Mouse (Mus musculus) liver, embryonic 16.5 days (tissue): ENCODE measurements around the gene Crtc1. TPM values are rescaled to one million over a fixed set of nuclear protein-coding genes. Genes with fewer than 3 reads are reported as not detected.

Experiments used
- ATAC-seq: fragments of 200-750 bp; cut with Nextera tagmentation; 2 replicates; pipeline ENCODE4 v1.8.0; 2017; ENCODE audit warnings: low read depth, mild to moderate bottlenecking, moderate number of reproducible peaks, moderate library complexity
- H3K27ac ChIP-seq: fragments of 300-500 bp; sonication (generic); 2 replicates; pipeline ENCODE4 v1.5.1; 2014; ENCODE audit warnings: mild to moderate bottlenecking, low read length
- H3K27me3 ChIP-seq: fragments of 300-500 bp; sonication (generic); 2 replicates; pipeline ENCODE4 v1.6.1; 2014; ENCODE audit warnings: low read depth, low read length, mixed read lengths; ENCODE audit not compliant: control insufficient read depth, insufficient read depth
- H3K36me3 ChIP-seq: fragments of 300-500 bp; sonication (generic); 2 replicates; pipeline ENCODE4 v1.6.1; 2014; ENCODE audit warnings: mild to moderate bottlenecking; ENCODE audit not compliant: control insufficient read depth, insufficient read depth
- H3K4me1 ChIP-seq: fragments of 300-500 bp; sonication (generic); 2 replicates; pipeline ENCODE4 v1.6.1; 2014; ENCODE audit warnings: low read depth, low read length, mixed read lengths; ENCODE audit not compliant: control insufficient read depth
- H3K4me2 ChIP-seq: fragments of 300-500 bp; sonication (generic); 2 replicates; pipeline ENCODE4 v1.6.1; 2014; ENCODE audit warnings: low read depth, low read length, mixed read lengths
- H3K4me3 ChIP-seq: fragments of 300-500 bp; sonication (generic); 2 replicates; pipeline ENCODE4 v1.5.1; 2014; ENCODE audit warnings: low read depth, mild to moderate bottlenecking, low read length
- H3K9ac ChIP-seq: fragments of 300-500 bp; sonication (generic); 2 replicates; pipeline ENCODE4 v1.6.1; 2014; ENCODE audit warnings: low read depth, low read length
- H3K9me3 ChIP-seq: fragments of 300-500 bp; sonication (generic); replicated peaks from 2 replicates; pipeline ENCODE4 v1.6.1; 2016; ENCODE audit warnings: low read length; ENCODE audit not compliant: control insufficient read depth
- WGBS: fragments of 180-500 bp; shearing (Covaris S2); extraction: QIAGEN DNeasy Blood & Tissue Kit; methylation state at CpG from one replicate; pipeline ENCODE4 v1.1.7; 2014; ENCODE audit not compliant: insufficient replicate concordance; 5-methylcytosine and 5-hydroxymethylcytosine counted together
- polyA plus RNA-seq: library from polyadenylated mRNA; unstranded; fragments of >200 nt; fragmentation: Nextera tagmentation; extraction: Ambion mirVana; gene quantifications from 2 replicates; pipeline ENCODE4 v1.2.1, GENCODE M21; 2015

The Crtc1 gene
- polyA plus RNA-seq, 1 experiment from 2014 or later, result 3.9 TPM

DNA sequence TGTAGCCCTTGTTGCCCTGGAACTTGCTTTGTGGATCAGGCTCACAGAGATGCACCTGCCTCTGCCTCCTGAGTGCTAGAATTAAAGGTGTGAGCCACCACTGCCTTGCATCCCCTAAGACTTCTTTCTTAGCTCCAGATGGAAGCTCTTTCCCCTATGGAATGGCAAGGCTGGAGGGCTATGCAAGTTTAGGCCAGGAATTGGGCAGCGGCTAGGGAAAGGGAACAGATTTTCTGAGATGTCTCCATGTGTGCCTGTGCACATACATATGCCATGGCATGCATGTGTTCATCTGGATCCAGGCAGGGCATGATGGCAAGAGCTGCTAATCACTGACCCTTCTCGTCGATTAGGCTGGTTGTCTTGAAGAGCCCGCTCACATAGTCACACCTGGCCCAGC lies 26.3 kb upstream of the Crtc1 start:
- H3K27me3 ChIP-seq, result no peaks in the 10 kb centered on the region
- no peak overlapping the region for H3K4me3 ChIP-seq
- H3K4me1 ChIP-seq, result peaks cover 31% of the 10 kb centered on the region
- WGBS, result 87% methylated on average over 4 of the region's 4 CpGs
- no peak overlapping the region for H3K27ac ChIP-seq
- no peaks in the 10 kb centered on the region for H3K36me3 ChIP-seq
- no peak overlapping the region for H3K4me2 ChIP-seq
- H3K9ac ChIP-seq, result no peak overlapping the region
- ATAC-seq, result no peak
- no peaks in the 10 kb centered on the region for H3K9me3 ChIP-seq

DNA sequence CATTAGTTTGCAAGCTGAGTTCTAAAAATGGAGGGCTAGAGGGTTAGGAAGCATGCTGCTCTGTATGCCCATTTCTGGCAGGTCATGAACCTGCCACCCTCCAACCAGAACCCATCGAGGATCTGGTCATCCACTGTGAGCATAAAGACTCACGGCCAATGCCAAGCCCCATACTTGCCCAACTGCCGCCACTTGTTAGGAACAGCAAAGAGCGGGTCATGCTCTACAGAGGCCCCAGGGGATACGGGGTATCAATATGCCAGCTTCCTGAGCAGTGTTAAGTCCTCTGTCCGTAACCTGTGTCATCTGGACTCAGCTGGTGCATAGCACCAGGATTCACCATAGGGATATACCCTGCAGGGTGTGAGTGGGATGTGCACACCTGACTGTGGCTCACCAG lies 24.8 kb upstream of the Crtc1 start:
- WGBS, result 85% methylated on average over 6 of the region's 6 CpGs
- Histone ChIP-seq H3K9me3 (0 out of 2 replicates have a peak, but pooled peaks cover 2% of the 10 kb centered on the region), H3K9ac (no peak overlapping the region), H3K27me3 (no peaks in the 10 kb centered on the region), H3K4me1 (peaks cover 22% of the 10 kb centered on the region), H3K36me3 (no peaks in the 10 kb centered on the region), H3K4me3 (no peak overlapping the region), H3K27ac (no peak overlapping the region), H3K4me2 (no peak overlapping the region)
- ATAC-seq, result no peak

DNA sequence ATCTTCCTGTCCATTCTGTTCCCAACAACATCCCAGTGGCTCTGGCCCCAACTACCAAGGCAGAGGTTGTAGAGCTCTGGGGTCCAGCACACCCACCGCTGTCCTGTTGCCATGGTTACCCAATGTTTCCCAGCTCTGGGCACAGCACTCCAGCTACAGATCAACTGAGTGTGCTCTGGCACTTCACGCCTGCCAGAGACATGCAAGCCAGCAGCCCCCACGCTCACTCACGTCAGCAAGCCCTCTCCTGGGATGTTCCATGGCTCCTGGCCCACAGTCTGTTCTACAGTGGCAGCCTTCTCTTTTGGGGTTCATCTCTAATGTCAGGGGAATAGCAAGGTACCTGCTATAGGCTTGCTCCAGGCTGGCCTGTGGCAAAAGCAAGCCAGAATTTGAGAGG lies 23.9 kb upstream of the Crtc1 start:
- H3K9ac ChIP-seq, result no peak overlapping the region
- peaks cover 16% of the 10 kb centered on the region for H3K4me1 ChIP-seq
- no peak overlapping the region for H3K4me3 ChIP-seq
- no peak overlapping the region for H3K27ac ChIP-seq
- WGBS, result 78% methylated on average over 4 of the region's 4 CpGs
- no peak overlapping the region for H3K4me2 ChIP-seq
- H3K36me3 ChIP-seq, result no peaks in the 10 kb centered on the region
- no peaks in the 10 kb centered on the region for H3K27me3 ChIP-seq
- H3K9me3 ChIP-seq, result 0 out of 2 replicates have a peak, but pooled peaks cover 2% of the 10 kb centered on the region
- no peak for ATAC-seq

DNA sequence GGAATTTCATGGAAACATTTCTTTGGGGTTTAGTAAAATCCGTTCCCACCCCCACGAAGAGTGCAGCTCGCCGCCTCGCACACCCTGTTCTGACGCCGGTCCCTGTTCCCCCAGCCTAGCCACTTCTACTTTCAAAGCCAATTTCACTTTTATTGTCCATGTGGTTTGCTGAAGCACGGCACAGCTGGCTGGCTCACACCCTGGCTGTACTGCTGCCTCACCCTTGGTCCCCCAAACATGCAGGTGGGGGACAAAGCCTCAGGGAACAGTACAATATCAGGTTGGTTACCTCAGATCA lies 23.1 kb upstream of the Crtc1 start:
- no peak for ATAC-seq
- 87% methylated on average over 8 of the region's 8 CpGs for WGBS
- no peak overlapping the region for H3K27ac ChIP-seq
- H3K4me2 ChIP-seq, result no peak overlapping the region
- 0 out of 2 replicates have a peak, but pooled peaks cover 2% of the 10 kb centered on the region for H3K9me3 ChIP-seq
- no peak overlapping the region for H3K4me3 ChIP-seq
- H3K9ac ChIP-seq, result no peak overlapping the region
- peaks cover 11% of the 10 kb centered on the region for H3K4me1 ChIP-seq
- H3K36me3 ChIP-seq, result no peaks in the 10 kb centered on the region
- H3K27me3 ChIP-seq, result no peaks in the 10 kb centered on the region

DNA sequence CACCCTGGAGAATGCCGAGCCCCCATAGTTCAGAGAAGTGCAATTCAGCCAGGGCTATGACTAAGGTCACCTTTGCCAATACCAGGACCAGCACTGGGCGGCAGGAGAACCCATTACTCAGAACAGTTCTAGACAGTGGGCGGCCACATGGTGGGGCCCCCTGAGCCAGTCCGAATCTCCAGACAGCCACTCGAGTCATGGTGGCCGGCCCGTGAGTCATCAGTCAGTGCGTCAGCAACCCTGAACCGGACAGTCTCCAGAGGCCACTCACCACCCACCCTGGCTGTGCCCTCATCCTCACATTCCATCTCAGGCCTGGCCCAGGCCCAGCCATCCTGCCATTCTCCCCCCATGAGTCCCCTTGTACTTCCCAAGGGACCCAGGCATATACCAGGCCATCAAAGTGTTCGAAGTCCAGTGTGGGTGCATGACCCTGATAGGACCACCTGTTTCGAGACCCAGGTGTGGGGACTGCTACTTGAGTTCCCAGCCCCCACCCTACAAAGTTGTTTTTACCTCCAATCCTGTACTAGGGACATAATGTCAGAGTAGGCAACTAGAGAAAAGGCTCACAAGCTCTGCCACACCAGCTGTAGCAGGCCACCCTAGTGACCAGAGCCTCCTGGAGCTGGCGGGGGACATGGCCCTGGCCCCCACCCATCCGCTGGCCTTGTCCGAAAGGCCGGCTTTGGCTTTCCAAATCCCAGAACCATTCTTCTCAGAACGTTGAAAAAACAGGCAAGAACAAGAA lies 22.6 kb upstream of the Crtc1 start:
- no peak overlapping the region for H3K9ac ChIP-seq
- ATAC-seq, result no peak
- H3K27ac ChIP-seq, result no peak overlapping the region
- peaks cover 6% of the 10 kb centered on the region for H3K4me1 ChIP-seq
- no peaks in the 10 kb centered on the region for H3K36me3 ChIP-seq
- no peak overlapping the region for H3K4me2 ChIP-seq
- WGBS, result 79% methylated on average over 16 of the region's 16 CpGs
- H3K9me3 ChIP-seq, result 0 out of 2 replicates have a peak, but pooled peaks cover 2% of the 10 kb centered on the region
- no peak overlapping the region for H3K4me3 ChIP-seq
- H3K27me3 ChIP-seq, result no peaks in the 10 kb centered on the region

DNA sequence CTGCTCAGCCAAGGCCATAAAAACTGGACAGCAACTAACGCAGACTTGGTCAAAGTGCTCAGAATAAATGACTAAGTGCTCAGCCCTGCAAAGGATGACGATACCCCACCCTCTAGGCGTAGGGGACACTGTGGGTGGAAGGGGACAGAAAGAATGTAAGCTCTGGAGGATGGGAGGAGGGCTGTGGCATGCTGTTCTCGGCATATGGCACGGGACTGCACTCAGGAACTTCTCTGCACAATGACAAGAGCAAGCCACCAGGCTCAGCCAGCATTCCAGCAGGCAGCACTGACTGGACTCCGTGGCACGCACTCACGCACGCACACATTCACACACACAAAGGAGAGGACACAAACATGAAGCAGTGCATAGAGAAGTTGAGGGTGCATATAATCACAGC lies 21.2 kb upstream of the Crtc1 start:
- ATAC-seq, result no peak
- Histone ChIP-seq H3K4me3 (no peak overlapping the region), H3K9me3 (0 out of 2 replicates have a peak, but pooled peaks cover 2% of the 10 kb centered on the region), H3K27ac (no peak overlapping the region), H3K4me1 (no peaks in the 10 kb centered on the region), H3K27me3 (no peaks in the 10 kb centered on the region), H3K4me2 (no peak overlapping the region), H3K36me3 (no peaks in the 10 kb centered on the region), H3K9ac (no peak overlapping the region)
- 83% methylated on average over 9 of the region's 9 CpGs for WGBS

DNA sequence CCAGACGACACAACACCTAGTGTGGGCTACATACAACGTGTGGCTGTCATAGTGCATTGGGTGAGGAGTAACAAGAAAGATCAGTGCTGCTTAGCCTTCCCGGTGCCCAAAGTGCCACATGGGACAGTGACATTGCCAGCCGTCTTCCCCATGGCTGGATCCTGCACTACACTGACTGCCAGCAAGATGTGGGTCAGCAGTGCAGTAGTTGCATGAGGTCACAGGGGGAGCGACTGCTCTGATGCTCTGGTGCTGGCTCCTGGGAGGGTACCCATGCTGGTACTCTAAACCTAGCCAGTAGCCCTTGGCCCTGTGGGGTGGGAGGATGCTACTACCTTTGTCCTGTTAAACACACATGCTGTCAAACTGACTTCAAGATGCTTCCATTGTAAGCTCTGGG lies 20.8 kb upstream of the Crtc1 start:
- WGBS, result 81% methylated on average over 5 of the region's 5 CpGs

DNA sequence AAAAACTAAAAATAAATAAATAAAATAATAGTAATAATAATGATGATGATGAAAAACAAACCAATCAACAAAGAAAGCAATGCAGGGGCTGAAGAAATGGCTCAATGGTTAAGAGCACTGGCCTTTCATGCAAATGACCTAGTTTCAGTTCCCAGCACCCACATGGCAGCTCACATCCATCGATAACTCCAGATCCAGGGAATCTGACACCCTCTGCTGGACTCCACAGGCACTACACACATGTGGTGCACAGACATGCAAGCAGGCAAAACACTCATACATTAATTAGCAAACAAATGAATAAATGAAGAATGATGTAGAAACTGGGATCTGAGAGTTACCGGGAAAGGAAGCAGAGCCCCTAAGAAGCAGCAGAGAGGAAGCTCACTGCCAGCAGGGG lies 20.3 kb upstream of the Crtc1 start:
- Histone ChIP-seq H3K27me3 (no peaks in the 10 kb centered on the region), H3K36me3 (no peaks in the 10 kb centered on the region), H3K4me1 (no peaks in the 10 kb centered on the region), H3K27ac (no peak overlapping the region), H3K9ac (no peak overlapping the region), H3K9me3 (0 out of 2 replicates have a peak, but pooled peaks cover 2% of the 10 kb centered on the region), H3K4me3 (no peak overlapping the region), H3K4me2 (no peak overlapping the region)
- ATAC-seq, result no peak
- WGBS, result 92% methylated on average over 2 of the region's 2 CpGs

More for the DNA sequence above, 20.8 kb upstream of the Crtc1 start:
- H3K4me1 ChIP-seq, result no peaks in the 10 kb centered on the region
- H3K4me2 ChIP-seq, result no peak overlapping the region
- H3K36me3 ChIP-seq, result no peaks in the 10 kb centered on the region
- H3K27me3 ChIP-seq, result no peaks in the 10 kb centered on the region
- H3K9ac ChIP-seq, result no peak overlapping the region
- 0 out of 2 replicates have a peak, but pooled peaks cover 2% of the 10 kb centered on the region for H3K9me3 ChIP-seq
- ATAC-seq, result no peak
- no peak overlapping the region for H3K27ac ChIP-seq
- H3K4me3 ChIP-seq, result no peak overlapping the region

DNA sequence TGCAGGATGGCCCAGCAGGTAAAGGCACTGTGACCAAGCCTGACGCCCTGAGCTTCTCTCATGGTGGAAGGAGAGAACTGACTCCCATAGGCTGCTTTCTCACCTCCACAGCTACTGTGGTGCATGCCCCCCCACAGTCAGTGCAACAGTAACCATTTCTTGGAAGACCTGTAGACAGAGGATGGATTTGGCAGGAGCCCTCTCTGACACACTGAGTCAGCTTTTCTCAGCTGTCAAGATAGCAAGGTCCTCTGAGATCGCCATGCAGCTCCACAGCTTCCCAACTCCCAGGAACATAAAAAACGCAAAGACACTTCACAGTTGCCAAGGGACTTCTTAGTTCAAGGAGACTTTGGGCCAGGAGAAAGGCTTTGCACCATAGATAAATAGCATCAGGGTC lies 19.1 kb upstream of the Crtc1 start:
- Histone ChIP-seq H3K27me3 (no peaks in the 10 kb centered on the region), H3K9ac (no peak overlapping the region), H3K4me1 (no peaks in the 10 kb centered on the region), H3K4me3 (no peak overlapping the region), H3K36me3 (no peaks in the 10 kb centered on the region), H3K9me3 (0 out of 2 replicates have a peak, but pooled peaks cover 2% of the 10 kb centered on the region), H3K4me2 (no peak overlapping the region), H3K27ac (no peak overlapping the region)
- no peak for ATAC-seq
- WGBS, result 73% methylated on average over 3 of the region's 3 CpGs
